Mouse (Mus musculus) left cerebral cortex, postnatal 25 days (tissue): ENCODE data around the gene Oasl1. TPM values are rescaled to one million over a fixed set of nuclear protein-coding genes. Genes with fewer than 3 reads are reported as not detected.
"Not testable (repeated sequence)": the region's sequence is repeated elsewhere in the genome, so short reads cannot be mapped to it uniquely, and the experiment has no call there.

Source experiments
- DNase-seq, 2 experiments: peaks; one replicate each; pipeline ENCODE4 v3.0.0; 2022; ENCODE audit warnings: low spot score in 2 of 2, mixed read lengths in 1 of 2
- intact Hi-C: fragments of 180-260 bp; cut with DNase I; formaldehyde crosslinking; loops from one replicate; pipeline ENCODE4 v1.15.1; 2025
- total RNA-seq, 2 experiments: library from RNA; stranded (reverse); gene quantifications; 2 replicates each; pipeline ENCODE4 v1.2.3; 2021

Oasl1 gene
- under 1 TPM in 1 of 2 experiments, not detected in 1; 0.50 TPM for total RNA-seq

- intact Hi-C loops: no loop called here
- no peak for DNase-seq
Observed at GRCm38 (mm10) chr5:114922998-114923473, at the start of gene Oasl1. Gene Oasl1, plus strand, starts transcription at chr5:114923240.

- DNase-seq: no peak
- intact Hi-C loops: no loop called here
Observed at GRCm38 (mm10) chr5:114875858-114876257, 47.2 kb upstream of the Oasl1 start.

- intact Hi-C loops: no loop called here
- DNase-seq: no peak
Observed at GRCm38 (mm10) chr5:114876331-114876730, 46.7 kb upstream of the Oasl1 start.

GRCm38 (mm10) chr5:114877487-114877886 lies 45.6 kb upstream of the Oasl1 start:
- no peak for DNase-seq
- intact Hi-C loops: no loop called here

GRCm38 (mm10) chr5:114879399-114879798 lies 43.6 kb upstream of the Oasl1 start:
- intact Hi-C loops: no loop called here
- DNase-seq: no peak

GRCm38 (mm10) chr5:114882319-114882718 lies 40.7 kb upstream of the Oasl1 start:
- DNase-seq, intact Hi-C loops: not testable (repeated sequence)

GRCm38 (mm10) chr5:114883022-114883421 lies 40.0 kb upstream of the Oasl1 start:
- intact Hi-C loops: no loop called here
- DNase-seq: no peak

- no peak for DNase-seq
- intact Hi-C loops: no loop called here
Observed at GRCm38 (mm10) chr5:114886801-114887200, 36.2 kb upstream of the Oasl1 start.

GRCm38 (mm10) chr5:114888995-114889394 lies 34.0 kb upstream of the Oasl1 start:
- DNase-seq: no peak
- intact Hi-C loops: no loop called here

GRCm38 (mm10) chr5:114895542-114895941 lies 27.5 kb upstream of the Oasl1 start:
- intact Hi-C loops: no loop called here
- DNase-seq: no peak

GRCm38 (mm10) chr5:114896688-114897373 lies 26.2 kb upstream of the Oasl1 start, which contains the start of gene Oasl2:
Gene Oasl2, plus strand, starts transcription at chr5:114896936.
- intact Hi-C loops: no loop called here
- DNase-seq: no peak

- intact Hi-C loops: no loop called here
Observed at GRCm38 (mm10) chr5:114897374-114897793, 25.7 kb upstream of the Oasl1 start.

GRCm38 (mm10) chr5:114898857-114899256 lies 24.2 kb upstream of the Oasl1 start:
- intact Hi-C loops: no loop called here
- DNase-seq: no peak

More at GRCm38 (mm10) chr5:114897374-114897793, 25.7 kb upstream of the Oasl1 start:
- DNase-seq: no peak

GRCm38 (mm10) chr5:114902413-114902812 lies 20.6 kb upstream of the Oasl1 start:
- DNase-seq: no peak
- intact Hi-C loops: no loop called here

- intact Hi-C loops: no loop called here
- no peak for DNase-seq
Observed at GRCm38 (mm10) chr5:114908598-114909305, 14.3 kb upstream of the Oasl1 start.

GRCm38 (mm10) chr5:114913686-114914085 lies 9.4 kb upstream of the Oasl1 start:
- intact Hi-C loops: no loop called here
- no peak for DNase-seq

- intact Hi-C loops: no loop called here
- peak; percentile 12 to 78 for DNase-seq
Observed at GRCm38 (mm10) chr5:114914855-114915254, 8.2 kb upstream of the Oasl1 start.

GRCm38 (mm10) chr5:114915854-114916253 lies 7.2 kb upstream of the Oasl1 start:
- intact Hi-C loops: no loop called here
- DNase-seq: no peak

- no peak for DNase-seq
- intact Hi-C loops: no loop called here
Observed at GRCm38 (mm10) chr5:114916777-114917176, 6.3 kb upstream of the Oasl1 start.

- not testable (repeated sequence) for DNase-seq
Observed at GRCm38 (mm10) chr5:114917357-114917756, 5.7 kb upstream of the Oasl1 start.

More at GRCm38 (mm10) chr5:114917357-114917756, 5.7 kb upstream of the Oasl1 start:
- intact Hi-C loops: not testable (repeated sequence)
